Mouse (Mus musculus): Measurements from ENCODE around the gene Lrrc74b. TPM values are rescaled to one million over a fixed set of nuclear protein-coding genes. Genes with fewer than 3 reads are reported as not detected.
"Not testable (repeated sequence)": the region's sequence is repeated elsewhere in the genome, so short reads cannot be mapped to it uniquely, and the experiment has no call there.

Lrrc74b gene
- polyA plus RNA-seq, 1 experiment from 2014 or later, result 0.24 TPM

- peaks cover 42% of the 10 kb centered on the region for H3K36me3 ChIP-seq
- no peak overlapping the region; the same call in 1 of the 2 replicates for H3K4me3 ChIP-seq
- no peaks in the 10 kb centered on the region for H3K27me3 ChIP-seq (replicated peaks)
- ATAC-seq (ENCODE audit: low FRiP score, low read depth), result no peak
- H3K9me3 ChIP-seq, result no peaks in the 10 kb centered on the region
- H3K4me2 ChIP-seq (replicated peaks), result peak overlapping the region; percentile 71
- 99% methylated on average over 2 of the region's 2 CpGs for WGBS
- H3K9ac ChIP-seq, result no peak overlapping the region
- H3K27ac ChIP-seq, result no peak overlapping the region
- H3K4me1 ChIP-seq, result peaks cover 15% of the 10 kb centered on the region
Measured at GRCm38 (mm10) chr16:17510143-17510542, 50.9 kb downstream of the Lrrc74b start.

- Histone ChIP-seq H3K27ac (no peak overlapping the region), H3K36me3 (peaks cover 34% of the 10 kb centered on the region)
- ATAC-seq (ENCODE audit: low FRiP score, low read depth), result peak; percentile 2; the same call in 1 of the 2 replicates
Measured at GRCm38 (mm10) chr16:17509240-17509597, 51.8 kb downstream of the Lrrc74b start.

GRCm38 (mm10) chr16:17508546-17509239 is 52.4 kb downstream of the Lrrc74b start, which contains the start of gene Lztr1:
TSS of gene Lztr1 (plus strand) at chr16:17508688.
- Histone ChIP-seq H3K4me1 (peaks cover 15% of the 10 kb centered on the region), H3K4me3 (peak within 1 kb of the TSS; percentile 72), H3K27ac (peak within 1 kb of the TSS; percentile 26; the same call in 1 of the 2 replicates), H3K27me3 (replicated peaks) (no peaks in the 10 kb centered on the region), H3K9me3 (no peaks in the 10 kb centered on the region), H3K4me2 (replicated peaks) (peak within 1 kb of the TSS; percentile 71), H3K36me3 (peaks cover 29% of the 10 kb centered on the region), H3K9ac (peak within 1 kb of the TSS; percentile 66)
- under 1% methylated on average over 50 of the region's 50 CpGs for WGBS
- ATAC-seq (ENCODE audit: low FRiP score, low read depth), result peak; percentile 98

More at GRCm38 (mm10) chr16:17509240-17509597, 51.8 kb downstream of the Lrrc74b start:
- peaks cover 15% of the 10 kb centered on the region for H3K4me1 ChIP-seq
- no peaks in the 10 kb centered on the region for H3K27me3 ChIP-seq (replicated peaks)
- H3K9ac ChIP-seq, result peak overlapping the region; percentile 66
- 12% methylated on average over 9 of the region's 9 CpGs for WGBS
- H3K4me2 ChIP-seq (replicated peaks), result peak overlapping the region; percentile 71
- peak overlapping the region; percentile 72 for H3K4me3 ChIP-seq
- H3K9me3 ChIP-seq, result no peaks in the 10 kb centered on the region

- peaks cover 22% of the 10 kb centered on the region for H3K36me3 ChIP-seq
- not testable (repeated sequence) for H3K9me3 ChIP-seq
Measured at GRCm38 (mm10) chr16:17508031-17508430, 53.0 kb downstream of the Lrrc74b start.

GRCm38 (mm10) chr16:17507018-17507552 is 54.0 kb downstream of the Lrrc74b start:
- 84% methylated on average over 5 of the region's 5 CpGs for WGBS
- H3K9ac ChIP-seq, result no peak overlapping the region

More at GRCm38 (mm10) chr16:17508031-17508430, 53.0 kb downstream of the Lrrc74b start:
- H3K9ac ChIP-seq, result peak overlapping the region; percentile 66
- H3K27me3 ChIP-seq (replicated peaks), result not testable (repeated sequence)
- H3K4me2 ChIP-seq (replicated peaks), result peak overlapping the region; percentile 71
- H3K4me1 ChIP-seq, result peaks cover 15% of the 10 kb centered on the region
- H3K27ac ChIP-seq, result 0 out of 2 replicates have a peak overlapping the region, but pooled peaks have one; percentile 26
- ATAC-seq (ENCODE audit: low FRiP score, low read depth), result peak; percentile 23; the same call in 1 of the 2 replicates
- 30% methylated on average over 3 of the region's 3 CpGs for WGBS
- H3K4me3 ChIP-seq, result peak overlapping the region; percentile 72

GRCm38 (mm10) chr16:17502681-17503080 is 58.4 kb downstream of the Lrrc74b start:
- H3K27ac ChIP-seq, result no peak overlapping the region
- 86% methylated on average over 4 of the region's 4 CpGs for WGBS
- H3K4me1 ChIP-seq, result peaks cover 7% of the 10 kb centered on the region
- no peak overlapping the region for H3K9ac ChIP-seq
- no peaks in the 10 kb centered on the region for H3K9me3 ChIP-seq
- H3K4me3 ChIP-seq, result no peak overlapping the region
- no peaks in the 10 kb centered on the region for H3K36me3 ChIP-seq
- H3K4me2 ChIP-seq (replicated peaks), result no peak overlapping the region
- ATAC-seq (ENCODE audit: low FRiP score, low read depth), result no peak
- H3K27me3 ChIP-seq (replicated peaks), result no peaks in the 10 kb centered on the region

More at GRCm38 (mm10) chr16:17507018-17507552, 54.0 kb downstream of the Lrrc74b start:
- Histone ChIP-seq H3K4me1 (peaks cover 15% of the 10 kb centered on the region), H3K27me3 (replicated peaks) (no peaks in the 10 kb centered on the region), H3K36me3 (peaks cover 13% of the 10 kb centered on the region), H3K4me2 (replicated peaks) (no peak overlapping the region), H3K4me3 (no peak overlapping the region), H3K27ac (no peak overlapping the region), H3K9me3 (no peaks in the 10 kb centered on the region)
- no peak for ATAC-seq (ENCODE audit: low FRiP score, low read depth)

- H3K9me3 ChIP-seq, result no peaks in the 10 kb centered on the region
- H3K9ac ChIP-seq, result no peak overlapping the region
- WGBS, result 20% methylated on average over 10 of the region's 10 CpGs
- peaks cover 12% of the 10 kb centered on the region for H3K4me1 ChIP-seq
- H3K4me2 ChIP-seq (replicated peaks), result peak overlapping the region; percentile 27; the same call in 1 of the 2 replicates
- ATAC-seq (ENCODE audit: low FRiP score, low read depth), result peak; percentile 85
- no peaks in the 10 kb centered on the region for H3K36me3 ChIP-seq
- no peak overlapping the region for H3K4me3 ChIP-seq
- no peaks in the 10 kb centered on the region for H3K27me3 ChIP-seq (replicated peaks)
- H3K27ac ChIP-seq, result no peak overlapping the region
Measured at GRCm38 (mm10) chr16:17499249-17499883, 61.7 kb downstream of the Lrrc74b start.

- Histone ChIP-seq H3K9me3 (no peaks in the 10 kb centered on the region), H3K4me2 (replicated peaks) (no peak overlapping the region), H3K36me3 (no peaks in the 10 kb centered on the region), H3K4me3 (no peak overlapping the region), H3K4me1 (peaks cover 12% of the 10 kb centered on the region), H3K27ac (no peak overlapping the region), H3K27me3 (replicated peaks) (no peaks in the 10 kb centered on the region), H3K9ac (no peak overlapping the region)
- no peak for ATAC-seq (ENCODE audit: low FRiP score, low read depth)
- WGBS, result 76% methylated on average over 2 of the region's 2 CpGs
Measured at GRCm38 (mm10) chr16:17496499-17497305, 64.3 kb downstream of the Lrrc74b start.

Other genes starting within 250 kb of the Lrrc74b start
- 0.35 and 0.41 TPM in 2 replicates for gene Serpind1, start 229.9 kb downstream of the Lrrc74b start, polyA plus RNA-seq (2016; fragmentation: Nextera tagmentation; extraction: Ambion mirVana)
- 18.1 and 19.8 TPM in 2 replicates for gene Snap29, start 155.3 kb downstream of the Lrrc74b start, polyA plus RNA-seq (2016; fragmentation: Nextera tagmentation; extraction: Ambion mirVana)
- 56.2 and 61.8 TPM in 2 replicates for gene Pi4ka, start 154.9 kb downstream of the Lrrc74b start, polyA plus RNA-seq (2016; fragmentation: Nextera tagmentation; extraction: Ambion mirVana)
- 91.0 and 102 TPM in 2 replicates for gene Crkl, start 109.3 kb downstream of the Lrrc74b start, polyA plus RNA-seq (2016; fragmentation: Nextera tagmentation; extraction: Ambion mirVana)
- gene Aifm3, start 71.6 kb downstream of the Lrrc74b start, polyA plus RNA-seq (2016; fragmentation: Nextera tagmentation; extraction: Ambion mirVana), result 1.1 and 3.2 TPM in 2 replicates
- gene Lztr1, start 52.6 kb downstream of the Lrrc74b start, polyA plus RNA-seq (2016; fragmentation: Nextera tagmentation; extraction: Ambion mirVana), result 116 and 135 TPM in 2 replicates
- 62.7 and 71.0 TPM in 2 replicates for gene Thap7, start 30.1 kb downstream of the Lrrc74b start, polyA plus RNA-seq (2016; fragmentation: Nextera tagmentation; extraction: Ambion mirVana)
- gene P2rx6, start 638 bp upstream of the Lrrc74b start, polyA plus RNA-seq (2016; fragmentation: Nextera tagmentation; extraction: Ambion mirVana), result 0.75 and 0.96 TPM in 2 replicates
- gene Slc7a4, start 22.0 kb upstream of the Lrrc74b start, polyA plus RNA-seq (2016; fragmentation: Nextera tagmentation; extraction: Ambion mirVana), result 6.6 TPM in 2 replicates
- gene Smpd4, start 58.1 kb upstream of the Lrrc74b start, polyA plus RNA-seq (2016; fragmentation: Nextera tagmentation; extraction: Ambion mirVana), result 30.5 and 31.8 TPM in 2 replicates
- gene Ccdc74a, start 85.2 kb upstream of the Lrrc74b start, polyA plus RNA-seq (2016; fragmentation: Nextera tagmentation; extraction: Ambion mirVana), result 5.1 and 6.5 TPM in 2 replicates
- gene Med15, start 171.6 kb upstream of the Lrrc74b start, polyA plus RNA-seq (2016; fragmentation: Nextera tagmentation; extraction: Ambion mirVana), result 46.7 and 50.3 TPM in 2 replicates
- gene Klhl22, start 198.4 kb upstream of the Lrrc74b start, polyA plus RNA-seq (2016; fragmentation: Nextera tagmentation; extraction: Ambion mirVana), result 63.6 and 66.6 TPM in 2 replicates
- 13.5 and 13.9 TPM in 2 replicates for gene Scarf2, start 236.0 kb upstream of the Lrrc74b start, polyA plus RNA-seq (2016; fragmentation: Nextera tagmentation; extraction: Ambion mirVana)